Mouse (Mus musculus): ENCODE measurements at regions not wholly inside any gene's neighbourhood (a gene's known extent, or its start where the extent isn't known, plus 50 kb on each side); places are given as distances from the start of the nearest gene placed in this dataset.
A peak's percentile ranks its signal among the peaks of the same experiment; 100 is the strongest.

DNA sequence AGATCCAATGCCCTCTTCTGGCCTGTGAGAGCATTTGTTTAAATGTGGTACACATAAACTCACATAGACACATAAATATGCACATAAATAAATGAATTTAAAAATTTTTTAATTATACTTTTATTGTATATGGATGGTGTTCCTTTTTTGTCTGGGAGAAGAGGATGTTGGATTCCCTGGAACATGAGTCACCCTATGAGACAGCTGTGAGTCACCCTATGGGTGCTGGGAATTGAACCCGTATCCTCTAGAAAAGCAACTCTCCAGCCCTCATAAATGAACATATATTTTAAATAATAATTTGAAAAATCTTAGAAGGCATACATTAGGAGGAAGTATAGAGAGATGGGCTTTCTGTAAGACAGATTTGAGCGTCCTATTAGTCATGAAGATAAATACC, 76.1 kb upstream of the Dynlt3 start:
- no peak for DNase-seq

DNA sequence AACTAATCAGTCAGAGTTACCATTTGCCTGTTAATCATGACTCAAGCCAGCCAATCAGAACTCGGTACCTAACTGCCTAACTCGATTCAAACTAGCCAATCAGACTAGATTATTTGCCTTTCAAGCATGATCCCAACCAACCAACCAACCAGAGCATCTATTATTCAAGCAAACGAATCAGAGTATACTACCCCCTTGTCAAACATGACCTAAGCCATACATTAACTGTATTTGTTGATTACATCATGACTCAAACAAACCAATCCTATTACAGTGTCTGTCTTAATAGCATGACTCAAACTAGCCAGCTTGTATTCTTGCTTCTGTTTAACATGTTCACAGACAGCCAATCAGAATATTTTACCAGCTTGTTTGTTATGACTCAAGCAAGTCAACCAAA, 79.7 kb upstream of the Dynlt3 start:
- no peak for DNase-seq

DNA sequence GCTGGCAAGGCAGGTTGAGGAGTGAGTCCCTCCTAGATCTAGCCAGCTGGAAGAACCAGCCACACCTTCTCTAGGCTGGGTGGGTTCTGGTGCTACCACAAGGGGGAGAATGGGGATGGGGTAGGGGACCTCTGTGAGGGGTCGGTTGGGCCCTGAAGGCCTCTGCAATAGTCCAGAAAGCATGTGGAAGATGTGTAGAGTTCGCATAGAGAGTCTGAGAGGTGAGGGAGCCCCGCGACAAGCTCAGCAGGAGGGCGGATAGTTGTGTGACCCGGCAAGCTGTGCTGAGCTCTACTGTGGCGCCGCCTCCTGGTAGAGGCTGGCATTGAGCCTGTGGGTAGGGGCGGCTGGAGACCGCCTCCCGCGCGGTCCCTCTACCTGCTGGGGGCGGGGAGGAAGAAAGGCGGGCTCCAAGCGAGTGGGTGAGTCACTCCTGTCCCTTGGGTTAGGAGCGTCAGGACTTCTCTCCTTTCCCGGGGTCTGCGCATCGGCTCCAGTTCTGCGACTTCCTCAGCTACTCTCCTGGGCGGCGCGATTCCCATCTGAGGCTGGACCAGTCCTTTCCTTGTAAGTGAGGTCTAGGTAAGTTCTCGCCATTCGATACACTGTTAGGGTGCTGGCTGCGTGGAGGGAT, 84.6 kb upstream of the Dynlt3 start:
- peak; percentile 44 to 56 for DNase-seq

DNA sequence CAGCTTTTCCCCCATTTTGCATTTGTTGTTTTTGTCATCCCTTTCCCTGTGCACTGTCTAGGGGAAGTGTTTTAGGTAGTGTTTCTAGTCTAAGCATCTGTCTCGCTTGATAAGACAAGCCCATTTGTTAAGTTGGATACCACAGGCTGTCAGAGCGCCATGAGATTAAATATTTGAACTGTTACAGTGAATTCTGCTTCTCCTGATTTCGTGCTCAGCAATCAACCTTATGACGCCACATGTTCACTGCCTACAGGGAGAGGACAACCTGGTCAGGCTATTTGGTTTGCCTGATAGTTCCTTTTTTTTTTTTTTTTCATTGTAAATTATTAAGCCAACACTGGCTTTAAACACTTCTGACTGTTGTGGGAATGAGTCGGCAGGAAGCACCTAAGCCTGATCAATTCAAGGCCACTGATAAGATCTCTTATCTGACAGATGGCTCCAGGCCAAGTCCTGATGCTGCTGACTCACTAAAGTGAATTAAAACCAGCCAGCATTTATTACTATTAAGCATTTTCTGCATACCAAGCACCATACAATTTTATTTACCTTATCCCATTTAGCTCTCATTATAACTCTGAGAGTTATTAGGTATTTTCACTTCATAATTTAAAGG, 90.3 kb upstream of the Dynlt3 start:
- DNase-seq: peak in 1 of 2 experiments; percentile 3

DNA sequence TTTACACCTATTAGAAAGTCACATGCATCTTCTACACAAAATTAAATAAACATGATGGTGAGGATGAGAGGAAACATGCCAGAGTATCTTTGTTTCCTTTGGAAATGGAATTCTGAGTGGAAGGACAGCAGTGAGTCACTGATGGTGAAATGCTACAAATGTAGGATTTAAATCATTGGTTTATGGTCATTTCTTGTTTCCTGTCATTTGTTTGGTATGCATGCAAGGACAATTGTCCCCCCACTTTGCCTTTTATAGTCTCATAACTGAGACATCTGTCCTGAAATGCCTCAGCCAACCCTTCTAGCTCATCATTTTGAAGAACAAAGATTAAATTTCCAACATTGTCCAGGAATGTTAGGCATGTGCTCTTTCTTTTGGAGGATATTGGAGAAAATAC, 77.2 kb upstream of the Hypm start:
- DNase-seq: no peak

DNA sequence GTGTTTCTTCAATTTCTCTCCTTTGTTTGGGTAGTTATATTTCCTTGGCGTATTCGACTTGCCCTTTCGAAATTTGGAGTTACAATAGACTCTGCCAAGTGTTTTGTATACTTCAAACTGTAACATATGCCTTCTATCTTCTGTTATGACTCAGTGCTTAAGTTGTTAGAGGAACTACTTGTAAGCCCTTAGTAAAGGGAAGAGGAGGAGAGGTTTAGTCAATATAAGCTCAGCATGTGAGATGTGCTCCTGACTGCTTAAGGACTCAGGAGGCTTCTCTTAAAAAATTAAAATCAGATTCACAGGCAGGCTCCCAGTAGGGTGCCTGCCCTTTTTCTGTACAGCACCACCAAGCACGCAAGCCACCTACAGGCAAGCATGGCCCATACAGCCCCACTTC, 69.2 kb upstream of the Hypm start:
- no peak for DNase-seq

DNA sequence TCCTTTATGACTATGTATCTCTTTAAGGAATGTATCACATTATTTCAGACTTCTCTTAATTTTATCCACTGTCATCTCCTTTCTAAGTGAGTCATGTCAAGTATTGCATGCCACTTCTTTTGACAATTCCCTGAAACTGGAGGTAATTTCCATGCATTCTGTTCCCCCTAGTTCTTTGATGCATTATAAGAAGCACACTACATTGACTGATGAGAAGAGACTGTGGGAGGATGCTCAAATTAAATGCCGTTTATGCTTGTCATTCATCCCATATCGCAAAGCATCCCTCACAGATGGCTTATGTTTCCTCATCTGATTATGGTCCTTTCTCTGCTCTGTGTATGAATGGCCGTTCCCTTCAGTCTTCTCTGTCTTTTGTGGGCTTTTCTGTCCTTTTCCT, 57.2 kb upstream of the Hypm start:
- DNase-seq: no peak

All from cerebellum, postnatal 10 days (tissue).